Mouse (Mus musculus): ENCODE measurements around the gene Evpl.

Evpl gene

DNA sequence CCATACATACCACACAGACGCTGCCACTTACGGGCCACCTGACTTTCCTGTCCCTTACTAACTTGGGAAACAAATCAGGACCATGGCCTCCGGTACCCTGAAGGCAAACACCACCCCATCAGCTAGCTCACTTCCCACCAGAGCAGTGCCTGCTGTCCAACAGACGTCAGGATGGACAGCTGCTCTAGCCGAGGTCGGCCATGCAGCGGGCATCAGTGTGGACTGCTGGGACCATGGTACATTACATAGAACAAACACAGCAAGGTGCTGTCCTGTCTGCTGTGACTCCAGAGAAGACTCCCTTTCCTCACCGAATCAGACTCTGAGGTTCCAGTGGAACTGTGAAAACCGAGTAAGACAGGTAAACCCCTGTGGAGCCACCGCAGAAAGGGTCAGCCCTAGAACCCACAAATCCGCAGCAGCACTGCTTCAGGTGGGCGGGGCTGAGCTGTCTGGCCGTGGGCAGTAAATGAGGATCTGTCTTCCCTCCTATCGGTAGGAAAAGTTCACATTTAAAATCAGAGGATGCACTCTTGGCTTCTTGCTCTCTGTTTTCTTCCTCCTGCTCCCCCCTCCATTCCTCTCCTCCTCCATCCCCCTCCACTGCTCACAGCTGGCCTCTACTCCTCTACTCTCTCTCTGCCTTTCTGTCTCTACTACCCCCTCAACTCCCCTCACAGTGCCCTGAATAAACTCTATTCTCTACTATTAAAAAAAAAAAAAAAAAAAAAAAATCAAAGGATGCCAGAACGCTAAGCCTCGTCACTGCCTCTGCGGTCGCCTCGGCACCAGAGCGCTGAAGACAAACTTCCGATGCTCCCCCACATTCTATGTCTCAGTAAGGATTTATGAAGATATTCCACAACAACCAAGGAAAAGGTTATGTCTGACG, 17.5 kb upstream of the Evpl start:
- no peak for DNase-seq (ENCODE audit: low spot score)

DNA sequence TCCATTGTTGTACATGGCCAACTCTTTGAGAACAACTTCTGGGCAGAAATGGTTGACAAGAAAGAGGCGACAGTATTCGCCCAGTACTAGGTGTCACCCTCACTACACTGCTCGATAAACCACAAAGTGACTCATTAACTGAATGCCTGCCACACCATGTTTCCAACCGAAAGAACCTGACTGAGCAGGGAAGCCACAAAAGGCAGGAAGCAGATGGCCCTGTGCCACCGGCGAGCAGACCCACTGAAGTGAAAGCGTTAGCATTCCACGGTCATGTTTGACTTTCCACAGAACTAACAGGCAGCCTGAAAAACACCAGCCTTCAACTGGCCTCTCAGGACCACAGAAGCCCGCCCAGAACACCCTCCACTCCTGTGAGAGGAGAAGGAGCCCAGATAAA, 16.8 kb upstream of the Evpl start:
- no peak for DNase-seq (ENCODE audit: low spot score)

- DNase-seq (ENCODE audit: low spot score): no peak
These were observed 15.3 kb upstream of the Evpl start for GRCm38 (mm10) chr11:116253076-116253600.

DNA sequence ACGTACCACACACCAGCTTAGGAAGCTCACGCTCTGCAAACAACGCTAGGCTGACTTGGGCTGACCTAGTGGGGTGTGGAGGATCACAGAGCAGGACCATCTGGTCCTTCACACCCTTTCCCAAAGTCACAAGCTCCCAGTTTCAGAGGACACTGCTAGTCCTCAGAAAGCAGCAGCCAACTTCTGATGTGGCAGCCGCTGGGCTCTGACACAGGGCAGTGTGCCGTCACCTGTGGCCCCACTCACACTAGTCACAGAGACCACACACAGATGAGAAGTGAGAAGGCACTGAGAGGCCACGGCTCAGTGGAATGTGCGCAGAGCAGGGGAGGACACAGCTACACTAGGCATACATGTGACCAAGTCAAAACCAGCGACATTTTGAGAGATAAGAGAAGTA, 13.0 kb upstream of the Evpl start:
- no peak for DNase-seq (ENCODE audit: low spot score)

DNA sequence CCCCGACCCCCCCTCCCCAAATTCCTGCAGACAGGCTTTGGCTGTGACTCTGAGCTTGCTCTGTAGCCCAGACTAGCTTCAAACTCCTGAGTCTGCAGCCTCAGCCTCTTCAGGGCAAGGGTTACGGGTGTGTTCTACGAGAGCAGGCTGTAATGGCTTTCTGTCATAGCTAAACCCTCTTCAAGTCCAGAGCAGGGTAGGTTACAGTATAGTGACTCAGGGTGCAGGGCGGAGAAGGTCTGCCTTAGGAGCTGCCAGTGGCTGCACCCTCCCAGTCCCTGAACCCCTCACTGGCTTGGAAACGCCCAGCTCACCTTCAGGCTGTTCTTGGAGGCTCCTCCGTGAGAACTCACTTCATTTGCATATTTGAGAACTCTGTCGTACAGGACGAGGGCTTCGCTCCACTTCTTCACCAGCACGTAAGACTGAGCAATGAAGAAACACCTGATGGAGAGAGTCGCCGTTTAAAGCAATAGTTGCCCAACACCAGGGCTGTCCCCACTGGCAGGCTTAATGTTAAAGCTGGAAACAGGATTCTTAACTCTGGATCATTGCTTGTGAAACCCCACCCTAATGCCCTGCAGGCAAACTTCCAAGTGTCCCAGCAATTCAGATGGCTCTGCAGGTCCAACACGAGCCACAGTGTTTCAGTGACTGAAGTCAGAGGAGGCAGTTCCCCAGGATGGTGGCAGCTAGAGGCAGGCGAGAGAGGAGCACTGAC, 9.8 kb upstream of the Evpl start:
- no peak for DNase-seq (ENCODE audit: low spot score)

DNA sequence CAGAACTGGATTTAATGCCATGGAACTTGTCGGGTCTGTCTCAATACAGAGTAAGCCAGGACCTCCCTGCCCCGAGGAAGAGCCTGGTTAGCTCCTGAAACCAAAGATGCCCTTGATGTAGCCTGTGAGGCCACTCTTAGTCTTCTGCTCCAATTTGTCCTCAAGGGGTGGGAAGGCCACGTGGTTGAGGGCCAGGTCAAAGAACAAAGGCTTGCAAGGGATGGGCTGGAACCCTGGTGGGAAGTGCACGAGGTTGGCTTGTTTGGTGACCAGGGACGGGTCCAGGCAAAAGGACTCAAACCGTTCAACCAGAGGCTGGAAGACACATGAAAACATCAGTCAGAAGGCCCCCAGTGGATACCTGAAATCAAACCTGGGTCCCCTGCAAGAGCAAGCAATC, 7.7 kb upstream of the Evpl start:
- no peak for DNase-seq (ENCODE audit: low spot score)

- no peak for DNase-seq (ENCODE audit: low spot score)
These were observed 6.7 kb upstream of the Evpl start for GRCm38 (mm10) chr11:116244580-116244979.

- DNase-seq (ENCODE audit: low spot score): no peak
These were observed 3.9 kb upstream of the Evpl start for GRCm38 (mm10) chr11:116241744-116242235.

DNA sequence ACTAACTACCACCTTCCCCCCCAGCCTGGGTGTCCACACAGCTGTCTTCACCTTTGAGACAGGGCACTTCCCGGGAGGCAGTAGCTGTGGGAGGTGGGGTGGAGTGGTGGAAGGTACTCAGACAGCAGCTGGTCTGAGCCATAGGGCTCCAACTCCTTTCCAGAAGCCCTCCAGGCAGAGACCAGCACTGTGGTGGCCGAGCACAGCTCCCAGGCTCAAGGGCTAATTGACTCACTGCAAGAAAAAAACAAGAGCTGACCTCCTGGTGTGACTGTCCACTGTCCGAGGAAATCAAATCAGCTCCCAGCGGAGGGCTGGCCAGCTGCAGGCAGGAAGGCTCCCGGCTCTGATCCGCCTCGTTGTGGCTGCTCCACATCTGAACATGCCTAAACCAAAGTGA, 1.9 kb upstream of the Evpl start:
- DNase-seq (ENCODE audit: low spot score): no peak

DNA sequence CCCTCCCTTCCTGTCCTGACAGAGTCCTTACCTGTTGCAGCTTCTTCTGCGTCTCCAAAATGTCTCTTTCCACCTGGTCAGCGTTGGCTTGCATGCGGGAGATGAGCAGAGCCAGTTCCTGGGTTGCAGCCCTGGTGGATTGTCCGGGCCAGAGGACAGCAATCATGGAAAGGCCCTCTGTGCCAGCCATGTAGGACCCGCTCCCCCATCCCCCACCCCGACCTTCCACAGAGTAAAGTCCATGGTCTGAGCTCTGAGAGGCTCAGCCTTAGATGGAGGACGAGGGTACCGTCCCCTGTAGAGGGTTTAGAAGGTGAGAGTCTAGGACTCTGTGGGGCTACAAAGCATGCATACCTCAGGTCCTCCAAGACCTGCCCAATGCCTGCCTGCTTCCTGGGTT, 3.0 kb downstream of the Evpl start:
- DNase-seq (ENCODE audit: low spot score): no peak

DNA sequence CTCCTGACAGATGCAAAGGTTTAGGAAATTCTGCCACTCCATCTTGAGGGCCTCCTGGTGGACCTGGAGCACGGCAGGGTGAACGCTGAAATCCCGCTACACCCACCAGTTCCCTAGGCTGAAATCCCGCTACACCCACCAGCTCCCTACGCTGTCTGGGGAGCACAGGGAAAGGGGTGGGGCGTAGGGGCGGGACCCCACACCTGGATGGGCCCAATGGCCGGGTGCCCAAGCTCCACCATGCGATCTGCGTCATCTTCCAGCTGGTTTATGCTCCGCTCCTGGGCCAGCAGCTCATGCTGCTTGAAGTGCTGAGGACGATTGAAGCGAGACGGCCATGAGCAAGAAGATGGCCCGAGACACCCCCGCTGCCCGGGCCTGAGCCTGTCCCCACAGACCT, 5.5 kb downstream of the Evpl start:
- no peak for DNase-seq (ENCODE audit: low spot score)

- no peak for DNase-seq (ENCODE audit: low spot score)
These were observed 9.2 kb downstream of the Evpl start for GRCm38 (mm10) chr11:116228699-116229098.

DNA sequence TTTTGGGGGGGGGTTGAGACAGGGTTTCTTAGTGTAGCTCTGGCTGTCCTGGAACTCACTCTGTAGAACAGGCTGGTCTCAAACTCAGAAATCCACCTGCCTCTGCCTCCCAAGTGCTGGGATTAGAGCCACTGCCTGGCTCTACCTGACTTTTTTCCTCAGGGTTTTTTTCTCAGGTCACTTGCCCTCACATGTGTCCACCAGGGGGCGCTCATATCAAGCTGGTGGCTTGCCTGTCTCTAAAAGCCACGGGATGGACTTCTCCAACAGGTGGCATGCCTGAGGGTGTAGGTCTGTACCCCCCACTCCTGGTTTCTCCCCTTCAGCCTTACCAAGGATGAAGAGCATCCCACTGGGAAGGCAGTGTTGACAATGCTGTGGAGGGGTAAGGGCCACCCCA, 11.5 kb downstream of the Evpl start:
- DNase-seq (ENCODE audit: low spot score): peak; percentile 77

DNA sequence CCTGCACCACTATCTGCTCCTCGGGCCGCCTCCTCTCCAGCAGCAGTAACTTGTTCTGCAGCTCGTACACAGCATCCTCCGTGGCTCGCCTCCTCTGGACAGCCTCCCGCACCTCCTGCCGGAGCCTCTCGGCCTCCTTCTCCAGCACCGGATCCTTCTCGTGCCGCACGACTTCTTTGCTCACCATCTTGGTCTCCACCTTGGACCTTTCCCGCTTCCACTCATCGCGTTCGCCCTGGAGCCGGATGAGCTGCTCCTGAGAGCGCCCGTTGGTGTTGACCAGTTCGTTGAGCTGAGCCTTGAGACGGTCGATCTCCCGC, 15.2 kb downstream of the Evpl start:
- no peak for DNase-seq (ENCODE audit: low spot score)

DNA sequence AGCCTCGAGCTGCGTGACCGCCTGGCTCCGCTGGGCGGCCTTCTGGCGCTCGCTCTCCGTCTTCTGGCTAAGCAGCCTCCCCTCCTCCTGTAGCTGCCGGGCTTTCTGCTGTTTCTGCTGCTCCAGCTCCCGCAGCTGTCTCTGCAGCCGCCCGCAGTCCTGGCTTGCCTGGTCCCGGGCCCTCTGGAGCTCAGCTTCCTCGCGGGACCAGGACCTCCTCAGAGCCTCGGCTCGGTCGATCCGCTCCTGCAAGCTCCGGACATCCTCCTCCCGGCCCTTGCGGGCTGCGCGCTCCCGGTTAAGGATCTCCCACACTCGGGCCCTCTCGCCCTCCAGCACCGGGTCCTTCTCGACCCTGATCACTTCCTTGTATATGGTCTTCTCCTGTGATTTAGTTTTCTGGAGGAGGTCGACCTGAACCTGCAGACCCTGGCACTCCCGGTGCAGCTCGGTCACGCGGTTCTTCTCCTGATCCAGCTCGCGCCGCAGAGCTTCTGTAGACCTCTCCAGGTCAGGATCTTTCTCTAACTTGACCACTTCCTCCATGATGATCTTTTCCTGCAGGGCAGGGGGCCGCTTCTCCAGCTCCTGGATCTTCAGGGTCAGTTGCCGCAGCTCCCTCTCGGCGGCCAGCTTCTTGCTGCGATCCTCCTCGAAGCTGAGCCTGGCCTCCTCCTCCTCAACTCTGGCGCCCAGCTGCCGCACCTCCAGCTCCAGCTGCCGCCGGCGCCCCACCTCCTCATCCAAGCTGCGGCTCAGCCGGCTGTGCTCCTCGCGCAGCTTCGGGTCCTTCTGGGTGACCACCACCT, 15.7 kb downstream of the Evpl start:
- no peak for DNase-seq (ENCODE audit: low spot score)

- DNase-seq (ENCODE audit: low spot score): peak; percentile 59
These were observed 18.0 kb downstream of the Evpl start for GRCm38 (mm10) chr11:116219885-116220284.

- peak; percentile 88 for DNase-seq (ENCODE audit: low spot score)
These were observed 19.0 kb downstream of the Evpl start for GRCm38 (mm10) chr11:116218737-116219400.

- DNase-seq (ENCODE audit: low spot score): no peak
These were observed 19.6 kb downstream of the Evpl start for GRCm38 (mm10) chr11:116218263-116218662.

DNA sequence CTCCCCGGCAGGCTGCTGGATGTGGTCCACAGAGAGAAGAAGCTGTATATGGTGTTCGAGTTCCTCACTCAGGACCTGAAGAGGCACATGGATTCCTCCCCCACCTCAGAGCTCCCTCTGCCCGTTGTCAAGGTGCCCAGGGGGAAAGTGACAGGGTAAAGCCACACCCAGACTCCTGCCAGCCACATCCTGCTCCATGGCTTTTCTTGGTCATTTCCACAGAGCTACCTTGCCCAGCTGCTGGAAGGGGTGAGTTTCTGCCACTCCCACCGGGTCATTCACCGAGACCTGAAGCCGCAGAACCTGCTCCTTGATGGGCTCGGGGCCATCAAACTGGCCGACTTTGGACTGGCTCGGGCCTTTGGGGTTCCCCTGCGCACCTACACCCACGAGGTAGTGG, 21.3 kb downstream of the Evpl start:
- no peak for DNase-seq (ENCODE audit: low spot score)

DNA sequence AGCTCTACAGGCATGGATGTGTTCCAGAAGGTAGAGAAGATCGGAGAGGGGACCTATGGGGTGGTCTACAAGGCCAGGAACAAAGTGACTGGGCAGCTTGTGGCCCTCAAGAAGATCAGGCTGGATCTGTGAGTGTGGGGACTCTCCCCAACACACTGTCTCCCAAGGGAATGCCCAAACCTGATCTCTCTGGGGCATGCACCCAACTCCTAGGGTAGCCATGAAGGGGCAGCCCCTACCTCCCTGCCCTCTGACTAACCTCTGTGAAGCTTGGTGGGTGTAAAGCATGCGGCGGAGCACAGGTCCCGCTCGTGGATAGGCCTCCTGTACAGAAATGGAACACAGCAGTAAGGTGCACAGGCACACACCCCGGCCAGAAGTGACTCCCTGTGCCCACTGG, 21.9 kb downstream of the Evpl start:
- DNase-seq (ENCODE audit: low spot score): no peak

DNA sequence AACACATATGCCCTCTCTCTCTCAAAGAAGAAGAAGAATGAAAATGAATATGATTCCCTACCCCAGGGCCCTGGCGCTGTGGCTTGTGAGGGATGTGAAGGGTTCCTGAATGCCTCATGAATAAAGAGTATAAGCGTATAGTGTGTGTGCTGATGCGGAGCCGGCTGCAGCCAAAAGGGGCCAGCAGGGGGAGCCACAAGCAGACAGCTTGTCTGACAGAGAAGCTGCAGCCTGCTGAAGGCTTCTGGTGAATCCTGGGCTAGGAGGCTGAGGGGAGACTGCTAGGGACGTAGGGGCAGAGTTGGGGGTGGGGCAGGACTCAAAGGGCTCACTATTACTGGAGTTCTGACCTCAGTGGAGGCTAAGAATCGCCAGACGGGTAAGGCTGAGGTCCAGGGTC, 22.7 kb downstream of the Evpl start:
- DNase-seq (ENCODE audit: low spot score): no peak

Data from layer of hippocampus, adult 11-12 months (tissue).